Mouse (Mus musculus) MEL (cell line): ENCODE measurements at regions not wholly inside any gene's neighbourhood (a gene's known extent, or its start where the extent isn't known, plus 50 kb on each side); places are given as distances from the start of the nearest gene placed in this dataset.

Source experiments
- CTCF ChIP-seq, 3 experiments: IDR thresholded peaks in 2 of 3; conservative IDR thresholded peaks in 1 of 3; 2 replicates each; pipeline ENCODE4 v1.5.1; 2011 to 2012; ENCODE audit warnings: low read length in 3 of 3, low read depth in 2 of 3, mild to moderate bottlenecking in 2 of 3, improper control_type of control experiment in 1 of 3, inconsistent platforms in 1 of 3, mixed read lengths in 1 of 3, moderate library complexity in 1 of 3; ENCODE audit not compliant: control insufficient read depth in 1 of 3, insufficient read depth in 1 of 3, poor library complexity in 1 of 3, severe bottlenecking in 1 of 3
- EP300 ChIP-seq, 2 experiments: IDR thresholded peaks; 2 replicates each; pipeline ENCODE4 v1.6.1; 2011; ENCODE audit warnings: improper control_type of control experiment in 2 of 2, low read length in 2 of 2, low read depth in 1 of 2, mild to moderate bottlenecking in 1 of 2
- MAFK ChIP-seq: IDR thresholded peaks from 2 replicates; pipeline ENCODE4 v1.6.1; 2011; ENCODE audit warnings: low read depth, mild to moderate bottlenecking, low read length, improper control_type of control experiment, borderline replicate concordance
- MXI1 ChIP-seq: IDR thresholded peaks from 2 replicates; pipeline ENCODE4 v1.6.1; 2011; ENCODE audit warnings: mild to moderate bottlenecking, low read depth, low read length, improper control_type of control experiment
- NELFE ChIP-seq: IDR thresholded peaks from 2 replicates; pipeline ENCODE4 v1.6.1; 2011; ENCODE audit warnings: low read depth, low read length, improper control_type of control experiment
- POLR2A ChIP-seq, 2 experiments: IDR thresholded peaks; 2 replicates each; pipeline ENCODE4 v1.6.1; 2011 to 2012; ENCODE audit warnings: low read length in 2 of 2, mild to moderate bottlenecking in 2 of 2, control low read depth in 1 of 2, improper control_type of control experiment in 1 of 2, low read depth in 1 of 2, moderate library complexity in 1 of 2; ENCODE audit not compliant: control insufficient read depth in 1 of 2, insufficient read depth in 1 of 2, poor library complexity in 1 of 2
- ZC3H11A ChIP-seq: IDR thresholded peaks from 2 replicates; pipeline ENCODE4 v1.6.1; 2012; ENCODE audit warnings: low read depth, mild to moderate bottlenecking, inconsistent platforms, low read length, improper control_type of control experiment

DNA sequence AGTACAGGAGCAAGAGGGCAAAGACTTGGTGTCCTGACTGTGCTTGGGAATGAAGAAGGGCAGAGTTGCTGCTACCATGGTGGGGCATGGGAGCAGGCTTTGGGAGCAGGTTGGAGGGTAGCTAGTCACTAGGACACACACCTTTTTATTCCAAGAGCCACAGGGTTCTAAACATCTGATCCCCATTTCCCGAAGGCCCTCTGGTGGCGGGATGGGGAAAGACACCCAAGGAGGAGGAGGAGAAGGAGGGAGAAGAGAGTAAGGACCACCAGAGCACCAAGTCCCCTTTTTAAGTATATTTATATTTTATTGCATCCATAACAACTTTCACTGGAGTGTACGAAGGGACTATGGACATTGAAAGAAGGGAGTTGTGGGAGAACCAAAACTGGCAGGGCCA, 57.0 kb upstream of the Wdfy3 start:
- TF ChIP-seq MXI1 (no peak), CTCF (IDR thresholded peaks at IDR 0.05 in 2 of 3, conservative IDR thresholded peaks at IDR 0.05 in 1 of 3; ENCODE audit: control insufficient read depth in 1 of 3, insufficient read depth in 1 of 3, low read depth in 2 of 3, low read length in 3 of 3, poor library complexity in 1 of 3, severe bottlenecking in 1 of 3) (peak; percentile 47 to 62 (median 48)), ZC3H11A (no peak), EP300 (IDR thresholded peaks at IDR 0.05; ENCODE audit: low read depth in 1 of 2, low read length in 2 of 2) (no peak), MAFK (no peak), NELFE (no peak), POLR2A (IDR thresholded peaks at IDR 0.05; ENCODE audit: control insufficient read depth in 1 of 2, insufficient read depth in 1 of 2, low read depth in 1 of 2, low read length in 2 of 2, poor library complexity in 1 of 2) (no peak)
